Mouse (Mus musculus): ENCODE data around the gene Olfr860.
"Not testable (repeated sequence)": the region's sequence is repeated elsewhere in the genome, so short reads cannot be mapped to it uniquely, and the experiment has no call there.

Gene Olfr860

GRCm38 (mm10) chr9:19849647-19850046 lies at the start of gene Olfr860:
Olfr860 (minus strand) TSS chr9:19849747.
- no peak for DNase-seq

DNA sequence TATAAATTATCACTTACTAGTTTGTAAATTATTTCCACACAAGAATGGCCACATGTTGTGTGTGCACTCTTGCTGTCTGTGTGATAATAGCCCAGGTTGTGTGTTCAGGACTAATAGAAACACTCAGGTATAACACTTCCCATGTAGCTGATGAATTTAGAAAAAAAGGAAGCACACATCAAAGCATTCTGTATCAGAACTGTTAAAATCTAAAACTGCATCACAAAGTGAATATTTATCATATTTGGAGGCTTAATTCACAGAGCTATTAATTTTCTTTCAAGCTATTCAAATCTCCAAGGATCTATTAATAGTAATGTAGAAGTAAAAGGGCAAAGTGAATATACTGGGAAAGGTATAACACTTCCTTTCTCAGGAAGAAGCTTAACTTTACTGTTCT lies 38.4 kb upstream of the Olfr860 start, which contains the start of gene Olfr862:
Olfr862 (minus strand) TSS at position 101 of the 400 bp plus-strand sequence.
- no peak for DNase-seq

DNA sequence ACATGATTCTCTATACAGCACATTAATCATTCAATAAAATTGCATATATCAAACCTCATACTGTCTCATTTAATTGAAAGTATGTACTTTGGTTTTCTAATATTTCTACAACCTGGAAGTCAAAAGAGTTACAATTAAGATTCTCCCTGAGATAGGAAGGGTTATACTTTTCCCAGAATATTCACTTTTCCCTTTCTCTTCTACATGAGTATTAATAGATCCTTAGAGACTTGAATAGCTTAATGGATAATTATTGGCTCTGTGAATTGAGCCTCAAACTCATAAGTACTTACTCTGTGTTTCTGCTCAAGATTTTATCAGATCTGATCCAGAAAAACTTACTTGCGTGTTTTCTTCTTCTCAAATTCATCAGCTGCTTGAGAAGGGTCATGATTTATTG lies 44.9 kb downstream of the Olfr860 start, which contains the start of gene Olfr859:
Olfr859 (plus strand) TSS at position 301 of the 400 bp plus-strand sequence.
- DNase-seq: not testable (repeated sequence)

GRCm38 (mm10) chr9:19803000-19803399 lies 46.5 kb downstream of the Olfr860 start:
- no peak for DNase-seq

Measured in cerebellum, adult 18-20 months (tissue).